Mouse (Mus musculus): Measurements from ENCODE around the gene Slk. TPM values are rescaled to one million over a fixed set of nuclear protein-coding genes. Genes with fewer than 3 reads are reported as not detected.

The Slk gene
- polyA plus RNA-seq, 1 experiment from 2014 or later = 11.8 TPM

- Histone ChIP-seq H3K27me3 (ENCODE audit: control insufficient read depth, insufficient read depth, low read depth, low read length) (no peaks in the 10 kb centered on the region), H3K9me3 (ENCODE audit: control insufficient read depth, low read length) (no peaks in the 10 kb centered on the region), H3K4me2 (ENCODE audit: low read depth, low read length) (no peak overlapping the region), H3K36me3 (ENCODE audit: control insufficient read depth, insufficient read depth, low read length) (no peaks in the 10 kb centered on the region), H3K27ac (ENCODE audit: low read length) (peak overlapping the region; percentile 71), H3K4me1 (replicated peaks; ENCODE audit: control insufficient read depth, insufficient read depth, low read length) (peaks cover 9% of the 10 kb centered on the region; the same call in 1 of the 2 replicates), H3K4me3 (ENCODE audit: low read length) (no peak overlapping the region), H3K9ac (ENCODE audit: low read length) (peak overlapping the region; percentile 38; the same call in 1 of the 2 replicates)
- 5% methylated on average over 5 of the region's 5 CpGs for WGBS
- peak; percentile 86 for ATAC-seq (ENCODE audit: low read depth)
Measured at GRCm38 (mm10) chr19:47658914-47659535, 79.5 kb downstream of the Slk start.

- Histone ChIP-seq H3K9me3 (ENCODE audit: control insufficient read depth, low read length) (no peaks in the 10 kb centered on the region), H3K27ac (ENCODE audit: low read length) (peak overlapping the region; percentile 71), H3K36me3 (ENCODE audit: control insufficient read depth, insufficient read depth, low read length) (no peaks in the 10 kb centered on the region), H3K4me1 (replicated peaks; ENCODE audit: control insufficient read depth, insufficient read depth, low read length) (peaks cover 9% of the 10 kb centered on the region; the same call in 1 of the 2 replicates), H3K27me3 (ENCODE audit: control insufficient read depth, insufficient read depth, low read depth, low read length) (no peaks in the 10 kb centered on the region), H3K4me2 (ENCODE audit: low read depth, low read length) (no peak overlapping the region), H3K4me3 (ENCODE audit: low read length) (no peak overlapping the region), H3K9ac (ENCODE audit: low read length) (no peak overlapping the region)
- peak; percentile 67 for ATAC-seq (ENCODE audit: low read depth)
- WGBS = 53% methylated on average over 9 of the region's 9 CpGs
Measured at GRCm38 (mm10) chr19:47659765-47660408, 80.4 kb downstream of the Slk start.

- no peak overlapping the region for H3K4me3 ChIP-seq (ENCODE audit: low read length)
- H3K9ac ChIP-seq (ENCODE audit: low read length) = no peak overlapping the region
- WGBS = 49% methylated on average over 8 of the region's 8 CpGs
- no peaks in the 10 kb centered on the region for H3K27me3 ChIP-seq (ENCODE audit: control insufficient read depth, insufficient read depth, low read depth, low read length)
- ATAC-seq (ENCODE audit: low read depth) = no peak
- no peaks in the 10 kb centered on the region for H3K9me3 ChIP-seq (ENCODE audit: control insufficient read depth, low read length)
- no peak overlapping the region for H3K4me2 ChIP-seq (ENCODE audit: low read depth, low read length)
- no peaks in the 10 kb centered on the region for H3K36me3 ChIP-seq (ENCODE audit: control insufficient read depth, insufficient read depth, low read length)
- peaks cover 4% of the 10 kb centered on the region for H3K4me1 ChIP-seq (replicated peaks; ENCODE audit: control insufficient read depth, insufficient read depth, low read length)
- no peak overlapping the region for H3K27ac ChIP-seq (ENCODE audit: low read length)
Measured at GRCm38 (mm10) chr19:47667601-47668000, 88.1 kb downstream of the Slk start.

GRCm38 (mm10) chr19:47668399-47668798 is 88.9 kb downstream of the Slk start:
- Histone ChIP-seq H3K9me3 (ENCODE audit: control insufficient read depth, low read length) (no peaks in the 10 kb centered on the region), H3K4me3 (ENCODE audit: low read length) (no peak overlapping the region), H3K36me3 (ENCODE audit: control insufficient read depth, insufficient read depth, low read length) (no peaks in the 10 kb centered on the region), H3K27ac (ENCODE audit: low read length) (peak overlapping the region; percentile 47; the same call in 1 of the 2 replicates), H3K27me3 (ENCODE audit: control insufficient read depth, insufficient read depth, low read depth, low read length) (no peaks in the 10 kb centered on the region), H3K9ac (ENCODE audit: low read length) (no peak overlapping the region; the same call in 1 of the 2 replicates), H3K4me1 (replicated peaks; ENCODE audit: control insufficient read depth, insufficient read depth, low read length) (peaks cover 4% of the 10 kb centered on the region), H3K4me2 (ENCODE audit: low read depth, low read length) (no peak overlapping the region)
- WGBS = 51% methylated on average over 9 of the region's 9 CpGs
- ATAC-seq (ENCODE audit: low read depth) = peak; percentile 61

- H3K36me3 ChIP-seq (ENCODE audit: control insufficient read depth, insufficient read depth, low read length) = no peaks in the 10 kb centered on the region
- WGBS = 38% methylated on average over 8 of the region's 8 CpGs
- no peak for ATAC-seq (ENCODE audit: low read depth)
Measured at GRCm38 (mm10) chr19:47674419-47674818, 94.9 kb downstream of the Slk start.

GRCm38 (mm10) chr19:47678675-47679074 is 99.2 kb downstream of the Slk start:
- H3K4me3 ChIP-seq (ENCODE audit: low read length) = no peak overlapping the region
- no peaks in the 10 kb centered on the region for H3K27me3 ChIP-seq (ENCODE audit: control insufficient read depth, insufficient read depth, low read depth, low read length)
- ATAC-seq (ENCODE audit: low read depth) = no peak
- H3K4me2 ChIP-seq (ENCODE audit: low read depth, low read length) = no peak overlapping the region
- no peaks in the 10 kb centered on the region for H3K9me3 ChIP-seq (ENCODE audit: control insufficient read depth, low read length)
- H3K27ac ChIP-seq (ENCODE audit: low read length) = no peak overlapping the region
- H3K36me3 ChIP-seq (ENCODE audit: control insufficient read depth, insufficient read depth, low read length) = no peaks in the 10 kb centered on the region
- no peak overlapping the region for H3K9ac ChIP-seq (ENCODE audit: low read length)
- 84% methylated on average over 12 of the region's 12 CpGs for WGBS
- no peaks in the 10 kb centered on the region; the same call in 1 of the 2 replicates for H3K4me1 ChIP-seq (replicated peaks; ENCODE audit: control insufficient read depth, insufficient read depth, low read length)

More at GRCm38 (mm10) chr19:47674419-47674818, 94.9 kb downstream of the Slk start:
- Histone ChIP-seq H3K9me3 (ENCODE audit: control insufficient read depth, low read length) (no peaks in the 10 kb centered on the region), H3K27me3 (ENCODE audit: control insufficient read depth, insufficient read depth, low read depth, low read length) (no peaks in the 10 kb centered on the region), H3K4me3 (ENCODE audit: low read length) (no peak overlapping the region), H3K4me2 (ENCODE audit: low read depth, low read length) (no peak overlapping the region), H3K27ac (ENCODE audit: low read length) (no peak overlapping the region), H3K4me1 (replicated peaks; ENCODE audit: control insufficient read depth, insufficient read depth, low read length) (no peaks in the 10 kb centered on the region; the same call in 1 of the 2 replicates), H3K9ac (ENCODE audit: low read length) (no peak overlapping the region)

- Histone ChIP-seq H3K36me3 (ENCODE audit: control insufficient read depth, insufficient read depth, low read length) (no peaks in the 10 kb centered on the region), H3K27ac (ENCODE audit: low read length) (no peak overlapping the region), H3K4me3 (ENCODE audit: low read length) (no peak overlapping the region), H3K9me3 (ENCODE audit: control insufficient read depth, low read length) (no peaks in the 10 kb centered on the region), H3K9ac (ENCODE audit: low read length) (no peak overlapping the region), H3K4me1 (replicated peaks; ENCODE audit: control insufficient read depth, insufficient read depth, low read length) (no peaks in the 10 kb centered on the region), H3K27me3 (ENCODE audit: control insufficient read depth, insufficient read depth, low read depth, low read length) (no peaks in the 10 kb centered on the region), H3K4me2 (ENCODE audit: low read depth, low read length) (no peak overlapping the region)
- ATAC-seq (ENCODE audit: low read depth) = no peak
- 66% methylated on average over 7 of the region's 7 CpGs for WGBS
Measured at GRCm38 (mm10) chr19:47689592-47689991, 110.1 kb downstream of the Slk start.

GRCm38 (mm10) chr19:47691994-47692393 is 112.5 kb downstream of the Slk start, which contains the start of gene Col17a1:
Gene Col17a1 (minus strand): TSS chr19:47692094.
- no peak within 1 kb of the TSS for H3K4me2 ChIP-seq (ENCODE audit: low read depth, low read length)
- no peak for ATAC-seq (ENCODE audit: low read depth)
- H3K27ac ChIP-seq (ENCODE audit: low read length) = no peak within 1 kb of the TSS
- no peaks in the 10 kb centered on the region for H3K27me3 ChIP-seq (ENCODE audit: control insufficient read depth, insufficient read depth, low read depth, low read length)
- H3K4me1 ChIP-seq (replicated peaks; ENCODE audit: control insufficient read depth, insufficient read depth, low read length) = no peaks in the 10 kb centered on the region
- no peak within 1 kb of the TSS for H3K9ac ChIP-seq (ENCODE audit: low read length)
- WGBS = 65% methylated on average over 6 of the region's 6 CpGs
- H3K36me3 ChIP-seq (ENCODE audit: control insufficient read depth, insufficient read depth, low read length) = no peaks in the 10 kb centered on the region
- no peak within 1 kb of the TSS for H3K4me3 ChIP-seq (ENCODE audit: low read length)
- no peaks in the 10 kb centered on the region for H3K9me3 ChIP-seq (ENCODE audit: control insufficient read depth, low read length)

All from lung, embryonic 16.5 days (tissue).